ENCODE assay signal across 8 mouse cellular contexts in genomic region chr13:23396246-23396703, GRCm38 (mm10). TPM values are rescaled to one million over a fixed set of nuclear protein-coding genes. Genes with fewer than 3 reads are reported as not detected.
A peak's percentile ranks its signal among the peaks of the same experiment; 100 is the strongest.
DNase-seq lines count a peak whose midpoint lies in the region; ATAC-seq lines count a peak whose summit lies in the region.

No protein-coding gene starts in this region.

- no peaks in the 10 kb centered on the region for H3K9me3 ChIP-seq in heart, embryonic 12.5 days (replicated peaks)
- H3K9me3 ChIP-seq in heart, embryonic 13.5 days: no peaks in the 10 kb centered on the region
- H3K9me3 ChIP-seq in limb, embryonic 15.5 days: no peaks in the 10 kb centered on the region

- WGBS in heart, embryonic 12.5 days: under 1% methylated on average over 31 of the region's 31 CpGs
- under 1% methylated on average over 31 of the region's 31 CpGs for WGBS in heart, embryonic 13.5 days
- under 1% methylated on average over 31 of the region's 31 CpGs for WGBS in limb, embryonic 15.5 days

- H3K4me3 ChIP-seq in heart, embryonic 12.5 days: peak overlapping the region; percentile 58
- H3K4me3 ChIP-seq in heart, embryonic 13.5 days: peak overlapping the region; percentile 60
- peak overlapping the region; percentile 44 for H3K4me3 ChIP-seq in limb, embryonic 15.5 days

- no peaks in the 10 kb centered on the region for H3K36me3 ChIP-seq in heart, embryonic 12.5 days
- H3K36me3 ChIP-seq in heart, embryonic 13.5 days: no peaks in the 10 kb centered on the region
- no peaks in the 10 kb centered on the region for H3K36me3 ChIP-seq in limb, embryonic 15.5 days

- H3K27ac ChIP-seq in heart, embryonic 12.5 days (ENCODE audit: poor library complexity, severe bottlenecking): no peak overlapping the region
- no peak overlapping the region for H3K27ac ChIP-seq in heart, embryonic 13.5 days (replicated peaks)
- no peak overlapping the region for H3K27ac ChIP-seq in limb, embryonic 15.5 days

- peaks cover 41% of the 10 kb centered on the region for H3K27me3 ChIP-seq in heart, embryonic 12.5 days (replicated peaks)
- peaks cover 71% of the 10 kb centered on the region for H3K27me3 ChIP-seq in heart, embryonic 13.5 days (replicated peaks)
- peaks cover 44% of the 10 kb centered on the region for H3K27me3 ChIP-seq in limb, embryonic 15.5 days

- peak overlapping the region; percentile 55; the same call in 1 of the 2 replicates for H3K9ac ChIP-seq in heart, embryonic 12.5 days
- peak overlapping the region; percentile 73 for H3K9ac ChIP-seq in heart, embryonic 13.5 days
- no peak overlapping the region for H3K9ac ChIP-seq in limb, embryonic 15.5 days

- no peak for DNase-seq in heart, adult 8-10 months (ENCODE audit: low spot score)
- DNase-seq in Muller cell, postnatal 12 days (ENCODE audit: inconsistent ontology term): peak; percentile 60
- DNase-seq in neural tube, embryonic 10.5 days (ENCODE audit: extremely low spot score, low spot score): peak; percentile 70
- DNase-seq in right cerebral cortex, postnatal 25 days: no peak
- no peak for DNase-seq in adrenal gland, postnatal 14 days

- peak; percentile 59; the same call in 1 of the 2 replicates for ATAC-seq in heart, embryonic 12.5 days (ENCODE audit: insufficient number of reproducible peaks, low FRiP score)
- ATAC-seq in heart, embryonic 13.5 days (ENCODE audit: extremely low read depth, insufficient number of reproducible peaks, low FRiP score, low TSS enrichment): no peak
- ATAC-seq in limb, embryonic 15.5 days (ENCODE audit: insufficient number of reproducible peaks, low FRiP score, low TSS enrichment, low read depth): no peak

- peak overlapping the region; percentile 85 for H3K4me2 ChIP-seq in heart, embryonic 12.5 days
- H3K4me2 ChIP-seq in heart, embryonic 13.5 days: peak overlapping the region; percentile 92
- peak overlapping the region; percentile 74 for H3K4me2 ChIP-seq in limb, embryonic 15.5 days

- H3K4me1 ChIP-seq in heart, embryonic 12.5 days (replicated peaks): no peaks in the 10 kb centered on the region
- H3K4me1 ChIP-seq in heart, embryonic 13.5 days: peaks cover 13% of the 10 kb centered on the region
- peaks cover 10% of the 10 kb centered on the region for H3K4me1 ChIP-seq in limb, embryonic 15.5 days

RNA-seq across cellular contexts. Expression of gene Zfp322a, which starts 27.3 kb away (rescaled TPM):
- 43.0 and 46.7 TPM in 2 replicates for polyA plus RNA-seq in heart, embryonic 12.5 days (2016; fragmentation: Nextera tagmentation; extraction: Ambion mirVana)
- total RNA-seq in heart, adult 8-10 months (2022): 10 to 100 TPM; 12.3 to 15.4 (median 14.7) TPM
- polyA plus RNA-seq in heart, embryonic 13.5 days (2015; fragmentation: Nextera tagmentation; extraction: Ambion mirVana): 36.7 and 40.7 TPM in 2 replicates
- polyA plus RNA-seq in limb, embryonic 15.5 days (2015; fragmentation: Nextera tagmentation; extraction: Ambion mirVana): 42.4 and 44.2 TPM in 2 replicates
- total RNA-seq in adrenal gland, postnatal 14 days (2021): 20.6 and 26.1 TPM in 2 replicates

RNA-seq across cellular contexts. Expression of gene Abt1, which starts 27.4 kb away (rescaled TPM):
- polyA plus RNA-seq in heart, embryonic 12.5 days (2016; fragmentation: Nextera tagmentation; extraction: Ambion mirVana): 8.1 and 8.9 TPM in 2 replicates
- total RNA-seq in heart, adult 8-10 months (2022): 1 to 10 TPM; 4.1 to 4.8 (median 4.7) TPM
- 8.5 and 8.7 TPM in 2 replicates for polyA plus RNA-seq in heart, embryonic 13.5 days (2015; fragmentation: Nextera tagmentation; extraction: Ambion mirVana)
- 11.9 and 13.9 TPM in 2 replicates for polyA plus RNA-seq in limb, embryonic 15.5 days (2015; fragmentation: Nextera tagmentation; extraction: Ambion mirVana)
- total RNA-seq in adrenal gland, postnatal 14 days (2021): 5.9 and 6.3 TPM in 2 replicates

Comparison
In these comparisons a context has a peak if more than half of its experiments do, and no peak if none do; other contexts are left out.
1. DNase-seq: peak in Muller cell, postnatal 12 days (single experiment) and neural tube, embryonic 10.5 days (single experiment); none in heart, adult 8-10 months (single experiment), right cerebral cortex, postnatal 25 days (single experiment) and adrenal gland, postnatal 14 days (single experiment).
2. Peak in every context shown above with its lines, with median percentiles within 50 percentile points of each other: H3K4me2 ChIP-seq and H3K4me3 ChIP-seq.